Mouse (Mus musculus) cerebellum, postnatal 4 days (tissue): ENCODE data around the gene Lrrc46.

ENCODE experiments used
- DNase-seq, 2 experiments: peaks; one replicate each; pipeline ENCODE4 v3.0.0; 2022; ENCODE audit warnings: low spot score in 2 of 2, mixed read lengths in 1 of 2

Lrrc46 gene

DNA sequence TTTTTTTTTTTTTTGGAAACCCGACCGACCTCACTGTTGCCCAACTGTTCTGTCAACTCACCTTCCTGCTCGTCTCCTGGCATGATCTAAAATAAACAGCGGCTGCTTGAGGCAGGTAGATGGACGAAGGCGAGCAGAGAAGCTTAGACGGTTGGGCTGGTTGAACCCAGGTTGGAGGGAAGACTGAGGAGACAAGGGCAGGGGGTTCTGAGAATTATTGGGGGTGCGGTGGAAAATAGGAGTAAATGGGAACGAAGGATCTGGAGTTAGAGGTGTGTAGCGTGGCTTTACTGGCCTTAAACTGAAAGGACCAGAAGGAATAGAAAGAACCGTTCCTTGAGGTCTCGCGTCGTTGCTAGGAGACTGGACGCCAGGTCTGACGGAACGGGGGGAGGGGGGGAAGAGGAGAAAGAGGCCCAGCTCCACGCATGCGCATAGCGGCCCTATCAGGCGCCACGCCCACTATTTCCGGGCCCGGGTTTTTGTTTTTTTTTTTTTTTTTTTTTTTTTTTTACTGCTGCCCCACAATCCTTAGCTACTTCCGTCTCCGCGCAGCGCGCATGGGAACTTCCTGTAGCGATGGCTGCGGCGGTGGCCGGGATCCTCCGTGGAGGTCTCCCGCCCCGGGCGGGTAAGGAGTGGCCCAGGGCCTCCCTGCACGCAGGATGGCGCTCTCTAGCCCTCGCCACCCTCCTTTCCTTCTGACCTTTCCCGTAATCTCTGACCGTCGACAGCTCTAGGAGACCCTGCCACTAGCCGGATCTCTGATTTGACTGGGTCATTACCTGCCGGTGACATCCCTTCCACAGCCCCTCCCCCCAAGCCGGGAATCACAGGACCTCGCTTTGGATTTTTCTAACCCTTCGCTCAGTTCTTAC lies at the start of gene Lrrc46, which contains the start of gene Mrpl10:
Gene Lrrc46, minus strand, starts transcription at position 386 of the 878 bp plus-strand sequence.
Gene Mrpl10, plus strand, starts transcription at position 539 of the 878 bp plus-strand sequence.
- peak; percentile 77 to 87 for DNase-seq

DNA sequence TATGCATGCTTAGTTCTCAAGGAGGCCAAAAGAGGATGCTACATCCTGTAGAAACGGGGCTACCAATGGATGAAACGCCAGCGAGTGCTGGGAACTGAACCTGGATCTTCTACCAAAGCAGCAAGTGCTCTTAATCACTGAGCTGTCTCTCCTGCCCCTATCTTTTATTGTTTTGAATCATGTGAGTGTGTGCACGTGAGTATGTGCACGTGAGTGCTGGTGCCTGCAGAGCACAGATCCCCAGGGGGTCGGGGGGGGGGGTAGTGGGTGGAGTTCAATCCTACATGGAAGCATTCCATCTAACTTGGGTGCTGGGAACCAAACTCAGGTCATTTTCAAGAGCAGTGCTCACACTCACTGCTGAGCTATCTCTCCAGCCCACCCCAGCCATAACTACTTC lies 45.2 kb upstream of the Lrrc46 start:
- DNase-seq: no peak

DNA sequence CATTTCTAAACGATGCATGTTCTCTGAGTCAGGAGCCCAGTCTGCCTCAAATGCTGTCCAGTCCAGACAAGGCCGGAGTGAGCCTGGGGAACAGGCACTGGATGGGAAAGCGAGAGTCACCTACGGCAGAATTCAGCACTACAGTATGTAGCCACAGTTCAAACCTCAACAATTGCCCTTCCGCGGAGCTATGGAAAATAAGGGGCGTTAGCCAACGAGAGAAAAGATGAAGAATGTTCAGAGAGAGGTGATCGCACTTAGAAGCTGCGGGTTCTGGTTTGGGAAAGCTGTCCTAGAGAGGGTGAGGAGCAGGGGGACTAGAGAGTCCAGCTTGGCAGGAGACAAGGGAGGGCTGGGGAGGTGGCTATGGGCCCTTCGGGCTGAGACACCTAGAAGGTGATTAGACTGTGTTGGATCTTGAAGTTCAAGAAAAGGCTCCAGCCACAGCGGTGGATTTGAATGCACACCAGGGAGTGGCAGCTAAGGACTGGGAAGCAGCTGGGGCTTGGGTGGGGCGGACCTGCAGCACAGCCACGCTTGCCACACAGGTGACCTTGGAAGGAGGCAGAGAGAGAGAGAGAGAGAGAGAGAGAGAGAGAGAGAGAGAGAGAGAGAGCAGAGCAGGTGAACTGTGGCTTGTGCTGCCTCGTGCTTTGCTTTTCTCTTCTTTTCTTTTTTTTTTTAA lies 43.8 kb upstream of the Lrrc46 start:
- DNase-seq: no peak

DNA sequence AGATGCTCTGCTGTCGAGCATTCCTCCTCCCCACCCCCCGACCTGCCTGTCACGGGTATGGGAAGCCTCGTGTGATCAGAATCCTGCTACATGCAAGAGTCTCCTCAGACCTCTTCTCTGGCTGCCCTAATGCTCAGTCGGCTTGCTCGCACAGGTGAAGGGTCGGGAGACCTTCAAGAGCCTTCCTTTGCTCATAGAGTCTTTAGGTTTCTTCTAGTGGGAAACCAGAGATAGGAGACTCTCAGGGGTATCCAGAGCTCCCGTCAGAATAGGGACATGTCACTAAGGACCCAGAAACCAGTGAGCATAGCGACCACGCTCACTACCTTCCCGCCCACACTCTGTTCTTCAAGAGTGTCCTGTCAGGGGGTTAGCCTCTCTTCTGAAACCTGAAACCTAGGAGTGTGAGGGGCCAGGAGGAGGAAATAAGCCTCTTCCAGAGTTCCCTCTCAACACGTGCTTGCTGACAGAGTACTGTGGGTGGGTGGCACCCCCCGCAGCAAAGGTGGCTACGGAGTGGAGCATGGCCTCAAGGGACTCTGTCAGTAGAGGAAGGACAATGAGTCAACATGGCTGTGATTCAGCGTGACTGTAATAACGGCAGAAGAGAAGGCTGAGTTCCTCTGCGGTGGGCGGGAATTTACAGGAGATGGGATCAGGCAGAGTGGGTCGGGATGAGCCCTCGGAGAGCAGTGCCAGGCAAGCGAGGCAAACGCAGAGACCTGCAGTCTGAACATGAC lies 42.4 kb upstream of the Lrrc46 start:
- no peak for DNase-seq

DNA sequence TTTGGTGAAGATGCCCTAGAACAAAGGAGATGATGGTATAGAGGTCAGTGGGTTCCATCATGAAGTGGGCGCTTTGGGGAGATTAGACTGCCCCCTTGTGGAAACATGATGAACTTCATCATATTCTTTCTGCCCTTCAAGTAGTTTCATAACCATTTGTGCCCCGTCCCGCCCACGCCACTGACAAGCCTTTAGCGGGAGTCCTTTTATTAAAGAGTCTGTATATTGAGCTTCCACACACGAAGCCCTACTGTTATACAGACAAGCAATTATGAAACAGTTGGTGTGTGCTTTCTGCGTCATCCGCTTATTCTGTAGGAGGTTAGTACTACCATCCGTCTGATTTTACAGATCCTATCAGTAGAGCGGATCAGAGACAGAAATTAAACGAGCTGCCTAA lies 41.8 kb upstream of the Lrrc46 start:
- DNase-seq: no peak

DNA sequence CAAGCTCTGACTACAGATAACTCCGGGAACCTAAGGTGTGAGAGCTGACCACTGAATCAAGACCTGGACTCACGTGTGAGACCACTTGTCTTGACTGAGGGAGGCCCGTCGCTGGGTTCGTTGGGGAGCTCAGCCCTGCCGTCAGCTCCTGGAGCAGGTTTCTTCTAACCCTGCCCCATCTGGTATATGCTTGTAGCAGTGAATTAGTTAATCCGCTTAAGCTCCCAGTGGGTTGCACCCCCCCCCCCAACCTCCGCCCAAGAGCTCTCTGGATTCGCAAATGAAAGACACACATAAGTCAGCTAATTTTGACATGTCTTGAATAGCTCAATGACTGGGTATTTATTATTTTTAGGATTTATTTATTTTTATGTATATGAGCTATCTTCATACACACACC lies 39.1 kb upstream of the Lrrc46 start:
- DNase-seq: no peak

DNA sequence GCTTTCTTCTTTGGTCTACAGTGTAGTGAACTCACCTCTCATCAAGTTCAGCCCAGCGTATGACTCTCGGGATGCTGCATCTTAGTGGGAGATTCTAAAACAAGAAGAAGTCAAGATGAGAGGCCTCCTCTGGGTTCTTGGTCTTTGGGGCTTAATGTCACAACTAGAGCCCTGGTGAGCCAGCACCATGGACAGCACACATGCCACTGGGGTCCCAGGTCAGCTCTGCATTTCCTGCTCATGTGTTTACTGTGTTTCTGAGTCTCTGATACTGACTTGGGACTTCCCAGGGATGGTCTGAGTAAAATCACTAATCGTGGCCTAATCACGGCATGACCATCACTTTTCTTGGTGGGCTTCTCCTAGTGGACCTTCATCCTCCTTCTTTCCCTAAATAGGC lies 37.5 kb upstream of the Lrrc46 start:
- DNase-seq: no peak

DNA sequence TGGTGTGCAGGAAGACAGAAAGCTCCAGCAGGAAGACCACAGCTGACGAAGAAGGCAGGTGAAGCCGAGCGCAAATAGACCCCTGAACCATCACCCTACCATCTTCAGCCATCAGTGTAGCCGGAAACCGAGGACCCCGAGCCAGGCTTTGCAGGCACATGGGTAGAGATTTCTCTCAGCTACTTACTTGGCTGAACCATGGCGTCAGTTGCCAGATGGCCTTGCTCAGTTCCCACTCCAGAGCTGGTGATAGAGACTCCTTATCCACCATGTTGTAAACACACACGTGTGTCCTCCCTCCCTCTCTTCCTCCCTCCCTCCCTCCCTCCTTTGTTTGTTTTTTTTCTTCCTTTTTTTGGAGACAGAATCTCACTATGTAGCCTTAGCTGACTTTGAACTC lies 33.0 kb upstream of the Lrrc46 start:
- DNase-seq: no peak

DNA sequence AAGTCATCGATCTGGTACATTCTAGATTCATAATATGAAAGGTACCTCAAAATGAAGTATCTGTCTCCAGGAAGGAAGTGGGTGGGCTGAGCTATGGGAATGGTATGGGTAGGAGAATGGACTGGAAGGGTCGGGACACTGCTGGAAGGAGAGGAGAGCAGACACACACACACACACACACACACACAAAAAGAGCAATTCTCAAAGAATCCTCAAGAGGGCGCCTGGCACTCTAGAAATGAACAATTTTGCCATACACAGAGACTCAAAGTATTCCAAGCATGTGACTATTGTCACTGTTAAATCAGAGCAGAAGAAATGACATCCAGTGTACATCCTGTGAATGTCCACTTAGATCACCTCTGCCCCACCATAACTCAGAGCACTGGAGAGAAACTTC lies 31.3 kb upstream of the Lrrc46 start:
- peak in 1 of 2 experiments; percentile 59 for DNase-seq

DNA sequence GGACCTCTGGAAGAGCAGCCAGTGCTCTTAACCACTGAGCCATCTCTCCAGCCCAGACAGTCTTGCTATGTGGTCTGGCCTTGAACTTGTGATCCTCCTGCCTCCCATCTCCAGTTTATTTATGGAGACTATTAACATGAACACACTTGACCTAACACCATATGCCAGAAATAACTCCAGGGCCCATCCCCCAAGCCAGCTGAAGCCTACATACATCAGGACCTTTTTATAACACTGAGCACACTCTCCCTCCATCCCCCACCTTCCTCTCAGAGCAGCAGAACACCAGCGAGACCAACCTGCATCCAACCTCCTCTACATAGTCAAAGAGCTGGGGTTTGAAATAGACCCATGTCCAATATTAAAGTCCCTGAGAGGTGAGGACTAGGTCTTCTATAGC lies 29.9 kb upstream of the Lrrc46 start:
- DNase-seq: no peak

DNA sequence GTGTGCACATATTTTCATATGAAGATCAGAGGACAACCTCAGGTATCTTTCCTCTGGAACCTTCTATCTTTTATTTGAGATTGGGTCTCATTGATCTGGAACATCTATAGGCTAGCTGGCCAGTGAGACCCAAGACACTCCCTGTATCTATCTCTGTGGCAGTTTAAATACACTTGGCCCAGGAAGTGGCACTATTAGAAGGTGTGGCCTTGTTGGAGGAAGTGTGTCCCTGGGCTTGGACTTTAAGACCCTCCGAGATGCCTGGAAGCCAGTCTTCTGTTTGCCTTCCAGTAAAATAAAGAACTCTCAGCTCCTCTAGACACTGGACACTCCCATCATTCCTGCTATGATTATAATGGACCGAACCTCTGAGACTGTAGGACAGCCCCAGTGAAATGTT lies 28.6 kb upstream of the Lrrc46 start:
- DNase-seq: no peak

DNA sequence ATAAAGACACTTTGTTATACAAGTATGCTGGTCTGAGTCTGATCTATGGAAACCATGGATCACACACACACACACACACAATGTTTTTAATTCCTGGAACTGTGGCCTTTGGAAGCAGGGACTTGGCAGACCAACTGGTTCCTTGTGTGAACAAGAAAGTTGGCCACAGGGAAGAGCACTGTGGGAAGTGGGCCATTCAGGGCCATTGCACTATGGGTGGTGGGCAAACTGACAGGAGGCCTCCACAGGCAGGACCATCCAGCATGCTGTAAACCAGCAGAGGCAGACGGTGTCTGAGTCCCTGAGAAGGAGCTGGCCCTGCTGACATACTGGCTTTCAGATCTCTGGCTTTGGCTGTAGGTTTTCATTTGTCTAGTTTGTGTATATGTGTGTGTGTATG lies 28.1 kb upstream of the Lrrc46 start:
- peak in 1 of 2 experiments; percentile 47 for DNase-seq

DNA sequence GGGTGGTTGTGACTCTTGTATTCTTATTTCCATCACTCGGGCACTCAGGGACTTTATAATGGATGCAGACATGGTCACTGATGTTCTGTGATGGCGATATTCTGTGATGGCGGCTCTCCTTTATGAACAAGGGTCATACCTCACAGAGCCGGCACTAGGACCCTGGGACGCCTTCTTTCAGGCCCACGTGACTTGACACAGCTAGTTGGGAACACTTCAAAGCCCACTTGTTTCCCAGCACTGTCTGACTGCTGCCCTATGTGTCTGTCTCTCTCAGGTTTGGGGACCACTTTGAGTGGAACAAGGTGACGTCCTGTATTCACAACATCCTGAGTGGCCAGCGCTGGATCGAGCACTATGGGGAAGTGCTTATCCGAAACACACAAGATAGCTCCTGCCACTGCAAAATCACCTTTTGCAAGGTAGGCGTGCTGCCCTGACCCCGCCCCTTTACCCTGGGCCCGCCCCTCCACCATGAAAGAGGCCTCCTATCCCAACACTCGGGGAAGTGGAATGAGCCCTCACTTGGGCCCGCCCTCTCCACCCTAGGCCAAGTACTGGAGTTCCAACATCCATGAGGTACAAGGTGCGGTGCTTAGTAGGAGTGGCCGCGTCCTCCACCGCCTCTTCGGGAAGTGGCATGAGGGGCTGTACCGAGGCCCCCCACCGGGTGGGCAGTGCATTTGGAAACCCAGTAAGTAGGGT lies 25.6 kb upstream of the Lrrc46 start:
- no peak for DNase-seq

DNA sequence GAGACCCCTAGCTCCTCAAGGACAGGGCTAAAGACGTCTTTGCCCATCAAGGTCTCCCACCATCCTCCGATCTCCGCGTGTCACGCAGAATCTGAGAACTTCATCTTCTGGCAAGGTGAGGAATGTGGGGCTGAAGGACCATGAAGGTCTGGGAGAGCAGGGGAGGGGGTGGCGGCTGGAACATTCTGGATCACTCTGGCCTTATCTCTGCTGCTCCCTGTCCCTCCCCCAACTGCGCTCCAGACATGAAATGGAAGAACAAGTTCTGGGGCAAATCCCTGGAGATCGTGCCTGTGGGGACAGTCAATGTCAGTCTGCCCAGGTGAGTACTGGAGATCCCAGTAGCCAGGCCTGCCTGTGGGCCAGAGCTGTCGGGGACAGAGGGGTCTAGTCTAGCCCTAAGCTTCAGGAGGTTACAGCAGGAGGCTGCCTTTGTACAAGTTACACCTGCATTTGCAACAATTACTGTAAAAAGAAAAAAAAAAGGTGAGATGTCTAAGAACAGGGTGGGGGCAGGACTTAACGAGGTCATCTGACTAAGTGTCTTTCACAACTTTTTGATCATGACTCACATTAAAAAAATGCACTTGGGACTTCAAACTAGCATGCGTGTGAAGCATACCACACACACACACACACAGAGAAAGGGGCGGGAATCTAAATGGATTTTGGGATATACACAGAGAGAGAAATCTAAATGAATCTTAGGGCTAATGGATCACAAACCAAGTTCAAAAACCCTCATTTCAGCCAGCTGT lies 24.5 kb upstream of the Lrrc46 start:
- no peak for DNase-seq

DNA sequence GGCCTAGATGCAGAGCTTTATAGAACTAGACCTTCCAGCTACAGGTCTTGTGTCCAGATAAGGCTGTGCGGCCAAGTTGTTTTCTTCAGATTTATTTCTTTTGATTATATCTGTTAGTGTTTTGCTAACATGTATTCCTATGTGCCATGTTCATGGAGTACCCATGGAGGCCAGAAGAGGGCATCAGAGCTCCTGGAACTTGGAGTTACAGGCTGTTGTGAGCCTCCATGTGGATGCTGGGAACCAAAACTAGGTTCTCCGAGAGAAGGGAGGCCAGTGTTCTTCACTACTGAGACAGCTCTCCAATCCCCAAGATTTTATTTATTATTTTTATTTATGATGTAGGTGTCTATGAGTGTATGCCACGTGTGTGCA lies 22.7 kb upstream of the Lrrc46 start:
- no peak for DNase-seq

DNA sequence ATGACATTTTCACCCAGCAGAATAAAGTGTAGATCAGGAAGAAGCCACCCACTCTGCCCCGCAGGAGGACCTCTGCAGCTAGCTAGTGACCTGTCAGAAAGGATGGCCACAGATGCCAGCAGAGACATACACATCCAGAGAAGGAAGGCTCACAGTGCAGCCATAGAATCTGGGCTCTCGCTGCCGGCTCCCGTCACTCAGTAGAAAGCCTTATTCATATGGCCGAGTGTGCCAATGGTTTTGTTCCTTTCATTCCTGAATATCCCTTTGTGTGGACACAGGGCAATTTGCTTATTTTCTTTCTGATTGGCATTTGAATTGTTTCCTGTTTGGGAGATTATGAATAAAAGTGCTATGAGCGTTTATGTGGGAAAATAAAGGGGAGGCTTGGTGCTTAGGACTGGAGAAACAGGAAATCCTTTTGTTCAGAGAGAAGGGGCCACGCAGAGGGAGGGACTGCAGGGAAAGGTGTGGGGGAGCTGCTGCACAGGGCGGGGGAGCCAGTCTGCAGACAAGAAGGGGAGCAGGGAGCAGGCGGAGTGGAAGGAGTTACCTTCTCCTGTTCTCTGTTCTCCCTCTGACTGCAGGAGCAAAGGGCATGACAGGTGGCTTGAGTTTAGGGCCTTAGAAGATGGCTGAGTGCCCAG lies 22.2 kb upstream of the Lrrc46 start:
- no peak for DNase-seq

DNA sequence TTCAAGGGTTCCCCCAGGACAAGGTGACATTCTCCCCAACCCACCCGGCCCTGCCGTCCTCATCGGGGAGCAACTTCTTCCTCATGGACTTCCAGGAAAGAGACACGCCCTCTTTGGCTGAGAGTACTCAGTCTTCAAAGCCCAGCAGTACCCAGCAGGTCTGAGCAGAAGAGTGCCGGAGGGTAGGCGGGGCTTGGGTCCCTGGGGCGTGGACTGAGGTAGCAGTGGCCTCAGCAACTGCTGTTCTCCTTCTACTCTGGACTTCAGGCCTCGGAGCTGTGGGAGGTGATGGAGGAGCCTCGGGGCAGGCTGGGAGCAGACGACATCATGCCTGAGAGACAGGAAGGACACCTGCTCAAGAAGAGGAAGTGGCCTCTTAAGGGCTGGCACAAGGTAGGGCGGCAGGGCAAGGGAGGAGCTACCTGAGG lies 11.0 kb upstream of the Lrrc46 start:
- DNase-seq: no peak

DNA sequence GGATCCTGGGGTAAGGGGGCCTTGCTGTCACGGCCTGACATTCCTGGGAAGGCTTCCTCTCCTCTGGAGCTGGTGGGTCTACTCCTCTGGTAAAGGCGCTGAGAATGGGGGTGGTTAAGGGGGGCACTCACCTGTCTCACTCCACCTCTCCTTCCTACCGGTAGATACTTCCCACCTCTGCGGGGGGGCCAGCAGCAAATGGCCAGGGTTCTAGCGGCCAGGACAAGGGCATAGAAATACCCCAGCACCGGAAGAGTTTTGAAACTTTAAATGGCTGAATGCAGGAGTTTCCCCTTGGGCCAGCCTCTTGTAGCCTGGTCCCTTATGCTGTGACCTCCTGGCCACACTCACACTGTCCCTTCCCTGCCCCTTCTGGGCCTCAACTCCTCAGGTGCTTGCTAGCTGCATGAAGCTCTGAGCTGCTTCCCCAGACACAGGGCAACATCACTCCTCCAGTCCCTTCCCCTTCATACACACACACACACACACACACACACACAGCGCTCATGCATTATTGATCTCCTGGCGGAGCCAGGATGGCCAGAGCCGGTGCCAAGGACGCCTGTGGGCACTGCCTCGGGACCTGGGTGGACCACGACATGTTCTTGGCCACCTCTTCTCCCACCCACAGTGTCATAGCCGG lies 9.9 kb upstream of the Lrrc46 start:
- DNase-seq: peak in 1 of 2 experiments; percentile 26

DNA sequence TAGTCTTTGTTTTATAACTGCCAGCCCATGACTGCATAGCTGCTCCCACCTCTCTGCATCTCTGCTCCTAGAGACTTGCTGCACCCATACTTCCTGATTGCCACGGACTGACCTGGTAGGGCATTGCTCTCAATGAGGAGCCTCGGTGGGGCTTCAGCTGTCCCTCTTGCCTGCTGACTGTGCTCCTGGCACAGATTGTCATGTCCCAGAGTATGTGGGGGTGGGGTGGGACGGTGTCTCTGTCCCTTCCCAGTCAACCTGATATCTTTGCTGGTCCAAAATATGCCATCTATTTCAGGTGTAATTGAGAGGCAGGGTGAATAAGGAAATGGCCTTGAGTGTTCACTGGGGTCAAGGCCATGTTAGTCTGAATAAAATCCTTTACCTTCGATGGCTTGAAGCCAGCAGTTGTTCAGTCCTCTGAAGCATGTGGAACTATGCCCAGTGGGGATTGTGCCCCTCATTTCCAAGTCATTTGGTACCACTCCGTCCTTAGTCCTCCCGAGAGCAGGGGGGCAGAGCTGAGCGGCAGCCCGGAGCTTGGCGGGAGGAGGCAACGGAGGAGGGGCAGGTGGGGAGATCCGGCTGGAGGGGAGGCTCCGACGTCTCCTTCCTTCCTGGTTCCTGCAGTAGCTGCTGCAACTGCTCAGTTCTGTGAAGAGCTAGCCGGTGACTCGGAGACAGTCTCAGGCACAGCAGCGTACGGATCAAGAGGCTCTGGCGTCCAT lies 9.2 kb upstream of the Lrrc46 start, which contains the start of gene Osbpl7:
Gene Osbpl7, plus strand, starts transcription at position 413 of the 728 bp plus-strand sequence.
- DNase-seq: peak; percentile 68 to 72
